Mouse (Mus musculus) lung, adult 2 months (tissue): ENCODE data around the gene Thsd7b.

Source experiments
- CTCF ChIP-seq: fragments of 200-500 bp; IDR thresholded peaks from 2 replicates; pipeline ENCODE4 v1.5.1; 2011; ENCODE audit warnings: mild to moderate bottlenecking, low read length, control low read depth; ENCODE audit not compliant: insufficient read depth
- POLR2A ChIP-seq: fragments of 200-500 bp; IDR thresholded peaks from 2 replicates; pipeline ENCODE4 v1.6.1; 2011; ENCODE audit warnings: low read depth, mild to moderate bottlenecking, control low read depth, low read length, borderline replicate concordance; ENCODE audit errors: extremely low read depth

DNA sequence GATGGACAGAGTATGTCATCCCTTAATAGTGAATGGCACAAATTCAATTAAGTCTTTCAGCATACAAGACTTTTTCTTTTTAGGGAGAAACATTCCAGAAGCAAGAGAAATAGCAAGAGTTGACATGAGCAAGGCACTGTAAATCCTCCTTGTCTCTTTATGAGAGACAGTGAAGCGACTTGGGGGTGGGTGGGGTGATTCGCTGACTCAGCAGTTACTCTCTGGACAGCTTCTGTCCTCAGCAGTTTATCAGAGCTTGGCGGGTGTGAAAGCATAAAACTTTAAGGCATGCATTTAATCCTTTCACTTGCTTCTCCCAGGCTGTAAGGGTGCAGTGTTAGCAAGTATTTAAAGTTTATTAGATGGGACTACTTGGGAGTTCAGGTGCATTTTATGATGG, 812.1 kb downstream of the Thsd7b start:
- TF ChIP-seq POLR2A (no peak), CTCF (no peak)
